Mouse (Mus musculus): ENCODE results near the gene Gm42906.

Gene Gm42906

GRCm38 (mm10) chr5:151054100-151054742, 373.7 kb downstream of the Gm42906 start:
- ATAC-seq (ENCODE audit: insufficient number of reproducible peaks, low FRiP score, low TSS enrichment) = no peak

- ATAC-seq (ENCODE audit: insufficient number of reproducible peaks, low FRiP score, low TSS enrichment) = no peak
Measured at GRCm38 (mm10) chr5:151053190-151053589, 374.8 kb downstream of the Gm42906 start.

- ATAC-seq (ENCODE audit: insufficient number of reproducible peaks, low FRiP score, low TSS enrichment) = no peak
Measured at GRCm38 (mm10) chr5:151052331-151052730, 375.6 kb downstream of the Gm42906 start.

- no peak for ATAC-seq (ENCODE audit: insufficient number of reproducible peaks, low FRiP score, low TSS enrichment)
Measured at GRCm38 (mm10) chr5:151047488-151047887, 380.5 kb downstream of the Gm42906 start.

- no peak for ATAC-seq (ENCODE audit: insufficient number of reproducible peaks, low FRiP score, low TSS enrichment)
Measured at GRCm38 (mm10) chr5:151046917-151047316, 381.0 kb downstream of the Gm42906 start.

- ATAC-seq (ENCODE audit: insufficient number of reproducible peaks, low FRiP score, low TSS enrichment) = no peak
Measured at GRCm38 (mm10) chr5:151046131-151046530, 381.8 kb downstream of the Gm42906 start.

- ATAC-seq (ENCODE audit: insufficient number of reproducible peaks, low FRiP score, low TSS enrichment) = no peak
Measured at GRCm38 (mm10) chr5:151042911-151043310, 385.1 kb downstream of the Gm42906 start.

- 0 out of 2 replicates have a peak, but pooled peaks have one; percentile 40 for ATAC-seq (ENCODE audit: insufficient number of reproducible peaks, low FRiP score, low TSS enrichment)
Measured at GRCm38 (mm10) chr5:151037871-151038270, 390.1 kb downstream of the Gm42906 start.

GRCm38 (mm10) chr5:151034715-151035512, 393.0 kb downstream of the Gm42906 start:
- no peak for ATAC-seq (ENCODE audit: insufficient number of reproducible peaks, low FRiP score, low TSS enrichment)

- ATAC-seq (ENCODE audit: insufficient number of reproducible peaks, low FRiP score, low TSS enrichment) = no peak
Measured at GRCm38 (mm10) chr5:151028906-151029305, 399.1 kb downstream of the Gm42906 start.

- no peak for ATAC-seq (ENCODE audit: insufficient number of reproducible peaks, low FRiP score, low TSS enrichment)
Measured at GRCm38 (mm10) chr5:151027171-151027570, 400.8 kb downstream of the Gm42906 start.

- no peak for ATAC-seq (ENCODE audit: insufficient number of reproducible peaks, low FRiP score, low TSS enrichment)
Measured at GRCm38 (mm10) chr5:151026069-151026468, 401.9 kb downstream of the Gm42906 start.

- ATAC-seq (ENCODE audit: insufficient number of reproducible peaks, low FRiP score, low TSS enrichment) = no peak
Measured at GRCm38 (mm10) chr5:151024483-151024882, 403.5 kb downstream of the Gm42906 start.

- ATAC-seq (ENCODE audit: insufficient number of reproducible peaks, low FRiP score, low TSS enrichment) = peak; percentile 76
Measured at GRCm38 (mm10) chr5:151023461-151023860, 404.5 kb downstream of the Gm42906 start.

GRCm38 (mm10) chr5:151022939-151023338, 405.0 kb downstream of the Gm42906 start:
- no peak for ATAC-seq (ENCODE audit: insufficient number of reproducible peaks, low FRiP score, low TSS enrichment)

GRCm38 (mm10) chr5:151022026-151022425, 405.9 kb downstream of the Gm42906 start:
- no peak for ATAC-seq (ENCODE audit: insufficient number of reproducible peaks, low FRiP score, low TSS enrichment)

- ATAC-seq (ENCODE audit: insufficient number of reproducible peaks, low FRiP score, low TSS enrichment) = no peak
Measured at GRCm38 (mm10) chr5:151020831-151021230, 407.1 kb downstream of the Gm42906 start.

GRCm38 (mm10) chr5:151020031-151020820, 407.7 kb downstream of the Gm42906 start:
- ATAC-seq (ENCODE audit: insufficient number of reproducible peaks, low FRiP score, low TSS enrichment) = no peak

- ATAC-seq (ENCODE audit: insufficient number of reproducible peaks, low FRiP score, low TSS enrichment) = no peak
Measured at GRCm38 (mm10) chr5:151018959-151019358, 409.0 kb downstream of the Gm42906 start.

GRCm38 (mm10) chr5:151018450-151018849, 409.5 kb downstream of the Gm42906 start:
- ATAC-seq (ENCODE audit: insufficient number of reproducible peaks, low FRiP score, low TSS enrichment) = no peak

Data from cerebellum, adult (tissue).